8 mouse cellular contexts compared by ENCODE assay signal in genomic region chr4:129741974-129742231, GRCm38 (mm10). TPM values are rescaled to one million over a fixed set of nuclear protein-coding genes. Genes with fewer than 3 reads are reported as not detected.
A peak's percentile ranks its signal among the peaks of the same experiment; 100 is the strongest.
DNase-seq lines count a peak whose midpoint lies in the region; ATAC-seq and TF ChIP-seq lines count a peak whose summit lies in the region.

No protein-coding gene starts in this region.

- H3K27me3 ChIP-seq in kidney, embryonic 14.5 days (ENCODE audit: control insufficient read depth, insufficient read depth, low read length) = no peaks in the 10 kb centered on the region
- H3K27me3 ChIP-seq in hindbrain, embryonic 15.5 days = no peaks in the 10 kb centered on the region
- H3K27me3 ChIP-seq in midbrain, embryonic 13.5 days = no peaks in the 10 kb centered on the region

- no peak for DNase-seq in kidney, postnatal 10 days
- no peak for DNase-seq in urinary bladder, postnatal 36 days (ENCODE audit: low spot score in 2 of 2)
- no peak for DNase-seq in natural killer cell, adult 2 months (ENCODE audit: low spot score in 2 of 2)

- 1% methylated on average over 33 of the region's 34 CpGs for WGBS in kidney, embryonic 14.5 days
- WGBS in hindbrain, embryonic 15.5 days = under 1% methylated on average over 33 of the region's 34 CpGs
- WGBS in midbrain, embryonic 13.5 days = 0% methylated on average over 32 of the region's 34 CpGs

- H3K4me3 ChIP-seq in kidney, embryonic 14.5 days (ENCODE audit: low read length) = peak overlapping the region; percentile 100
- H3K4me3 ChIP-seq in cortical plate, adult 2 months (ENCODE audit: insufficient read depth, low read length) = peak overlapping the region; percentile 93
- peak overlapping the region; percentile 99 for H3K4me3 ChIP-seq in hindbrain, embryonic 15.5 days
- peak overlapping the region; percentile 83 for H3K4me3 ChIP-seq in midbrain, embryonic 13.5 days (replicated peaks)

- peak overlapping the region; percentile 98 for H3K27ac ChIP-seq in kidney, embryonic 14.5 days (ENCODE audit: low read depth, low read length)
- peak overlapping the region; percentile 97 for H3K27ac ChIP-seq in cortical plate, adult 2 months (ENCODE audit: insufficient read depth, low read length)
- peak overlapping the region; percentile 94 for H3K27ac ChIP-seq in hindbrain, embryonic 15.5 days (replicated peaks)
- H3K27ac ChIP-seq in midbrain, embryonic 13.5 days = peak overlapping the region; percentile 96

- no peak for TF ChIP-seq POLR2A in cortical plate, adult 2 months (IDR thresholded peaks at IDR 0.05; ENCODE audit: extremely low read depth, insufficient read depth, low read length)

- no peaks in the 10 kb centered on the region for H3K9me3 ChIP-seq in kidney, embryonic 14.5 days (ENCODE audit: control insufficient read depth, low read length)
- H3K9me3 ChIP-seq in hindbrain, embryonic 15.5 days = no peaks in the 10 kb centered on the region
- no peaks in the 10 kb centered on the region for H3K9me3 ChIP-seq in midbrain, embryonic 13.5 days

- TF ChIP-seq CTCF in cortical plate, adult 2 months (IDR thresholded peaks at IDR 0.05; ENCODE audit: extremely low read depth, insufficient read depth, low read length) = no peak

- no peaks in the 10 kb centered on the region; the same call in 1 of the 2 replicates for H3K36me3 ChIP-seq in kidney, embryonic 14.5 days (ENCODE audit: control insufficient read depth, insufficient read depth, low read length)
- no peaks in the 10 kb centered on the region for H3K36me3 ChIP-seq in hindbrain, embryonic 15.5 days
- H3K36me3 ChIP-seq in midbrain, embryonic 13.5 days = no peaks in the 10 kb centered on the region

- H3K4me1 ChIP-seq in kidney, embryonic 14.5 days (ENCODE audit: control insufficient read depth, insufficient read depth, low read length) = peaks cover 10% of the 10 kb centered on the region; the same call in 1 of the 2 replicates
- H3K4me1 ChIP-seq in cortical plate, adult 2 months (ENCODE audit: control insufficient read depth, insufficient read depth, low read length) = peaks cover 2% of the 10 kb centered on the region
- H3K4me1 ChIP-seq in hindbrain, embryonic 15.5 days (replicated peaks) = peaks cover 39% of the 10 kb centered on the region
- H3K4me1 ChIP-seq in midbrain, embryonic 13.5 days (replicated peaks) = peaks cover 41% of the 10 kb centered on the region

- H3K9ac ChIP-seq in kidney, embryonic 14.5 days (ENCODE audit: low read depth, low read length) = peak overlapping the region; percentile 100
- H3K9ac ChIP-seq in hindbrain, embryonic 15.5 days = peak overlapping the region; percentile 96
- peak overlapping the region; percentile 98 for H3K9ac ChIP-seq in midbrain, embryonic 13.5 days (replicated peaks)

- H3K4me2 ChIP-seq in kidney, embryonic 14.5 days (replicated peaks; ENCODE audit: low read depth, low read length) = peak overlapping the region; percentile 73
- H3K4me2 ChIP-seq in hindbrain, embryonic 15.5 days = peak overlapping the region; percentile 59
- peak overlapping the region; percentile 83 for H3K4me2 ChIP-seq in midbrain, embryonic 13.5 days (replicated peaks)

- peak; percentile 58 for ATAC-seq in kidney, embryonic 14.5 days (ENCODE audit: low FRiP score, low TSS enrichment)
- no peak; the same call in 1 of the 2 replicates for ATAC-seq in hindbrain, embryonic 15.5 days (ENCODE audit: low FRiP score, low read depth)
- no peak; the same call in 1 of the 2 replicates for ATAC-seq in midbrain, embryonic 13.5 days
- ATAC-seq in CD4-positive, CD25-positive, alpha-beta regulatory T cell, adult 4 months = no peak

RNA-seq across cellular contexts. Expression of gene Khdrbs1, which starts 0.2 kb away (rescaled TPM):
- polyA plus RNA-seq in kidney, embryonic 14.5 days (2014; fragmentation: Nextera tagmentation; extraction: Ambion mirVana) = 100 and 131 TPM in 2 replicates
- 33.4 and 34.2 TPM in 2 replicates for polyA plus RNA-seq in cortical plate, adult 2 months (2012; rRNA removed)
- 121 and 122 TPM in 2 replicates for polyA plus RNA-seq in hindbrain, embryonic 15.5 days (2015; fragmentation: Nextera tagmentation; extraction: Ambion mirVana)
- 180 and 182 TPM in 2 replicates for polyA plus RNA-seq in midbrain, embryonic 13.5 days (2015; fragmentation: Nextera tagmentation; extraction: Ambion mirVana)
- 10 to 100 TPM; 24.8 to 39.1 TPM for polyA plus RNA-seq in CD4-positive, CD25-positive, alpha-beta regulatory T cell, adult 4 months (2017; shearing (Covaris generic))

RNA-seq across cellular contexts. Expression of gene Tmem39b, which starts 45.3 kb away (rescaled TPM):
- 27.2 and 49.0 TPM in 2 replicates for polyA plus RNA-seq in kidney, embryonic 14.5 days (2014; fragmentation: Nextera tagmentation; extraction: Ambion mirVana)
- polyA plus RNA-seq in cortical plate, adult 2 months (2012; rRNA removed) = 20.2 and 21.1 TPM in 2 replicates
- polyA plus RNA-seq in hindbrain, embryonic 15.5 days (2015; fragmentation: Nextera tagmentation; extraction: Ambion mirVana) = 14.8 TPM in 2 replicates
- 20.3 and 24.0 TPM in 2 replicates for polyA plus RNA-seq in midbrain, embryonic 13.5 days (2015; fragmentation: Nextera tagmentation; extraction: Ambion mirVana)
- polyA plus RNA-seq in CD4-positive, CD25-positive, alpha-beta regulatory T cell, adult 4 months (2017; shearing (Covaris generic)) = 10 to 100 TPM in 1 of 2 experiments, 1 to 10 TPM in 1; 8.1 to 16.8 TPM
